Comparison of ENCODE assay signal across 11 mouse cellular contexts in genomic region chr7:45721642-45722347, GRCm38 (mm10). TPM values are rescaled to one million over a fixed set of nuclear protein-coding genes. Genes with fewer than 3 reads are reported as not detected.
A peak's percentile ranks its signal among the peaks of the same experiment; 100 is the strongest.
DNase-seq lines count a peak whose midpoint lies in the region; ATAC-seq and TF ChIP-seq lines count a peak whose summit lies in the region.
"Had no signal": no experiment of that assay in that cellular context is flagged by ENCODE, and none has a peak within 500 bp of the region (broad histone marks: within the 10 kb centered on the region; RNA-seq: fewer than 3 reads in every experiment).

No protein-coding gene starts in this region.

- peak; percentile 30 to 46 for DNase-seq in cerebellum, adult 2 months
- DNase-seq in cerebellum, adult 18-20 months: no peak
- peak; percentile 60 for DNase-seq in left cerebral cortex, postnatal 4 days
- DNase-seq in left cerebral cortex, postnatal 25 days (ENCODE audit: low spot score in 2 of 2): no peak
- DNase-seq in MEL (ENCODE audit: low read depth, low spot score): peak; percentile 43
- no peak for DNase-seq in right cerebral cortex, postnatal 14 days
- DNase-seq in lung, postnatal 14 days: no peak
- DNase-seq: B cell, adult 2 months had no signal

- H3K36me3 ChIP-seq in MEL (ENCODE audit: control insufficient read depth in 1 of 2, insufficient read depth in 2 of 2, low read length in 2 of 2): peaks cover 2% of the 10 kb centered on the region in 2 experiments; a peak in 3 of 4 replicates
- H3K36me3 ChIP-seq in limb, embryonic 12.5 days: peaks cover 78% of the 10 kb centered on the region

- intact Hi-C loops in left cerebral cortex, postnatal 4 days (cut with DNase I): loop anchor here (5.0 kb wide), 1 partner anchor 76 kb away; no protein-coding TSS in a partner anchor
- intact Hi-C loops in left cerebral cortex, postnatal 25 days (cut with DNase I): no loop called here

- peaks cover 28% of the 10 kb centered on the region for H3K79me2 ChIP-seq in MEL (ENCODE audit: control insufficient read depth, insufficient read depth, low read length, poor library complexity)

- TF ChIP-seq RAD21 in MEL (IDR thresholded peaks at IDR 0.05; ENCODE audit: low read depth, low read length): no peak

- H3K4me3 ChIP-seq in cerebellum, adult 2 months (replicated peaks; ENCODE audit: insufficient read depth, low read depth, low read length): no peak overlapping the region
- no peak overlapping the region for H3K4me3 ChIP-seq in MEL (ENCODE audit: control insufficient read depth in 1 of 2, insufficient read depth in 1 of 2, low read depth in 2 of 2, low read length in 2 of 2)
- H3K4me3 ChIP-seq in limb, embryonic 12.5 days (replicated peaks): no peak overlapping the region
- H3K4me3 ChIP-seq: liver, embryonic 15.5 days had no signal

- no peaks in the 10 kb centered on the region for H3K27me3 ChIP-seq in cerebellum, adult 2 months (ENCODE audit: control insufficient read depth, insufficient read depth, low read length)
- H3K27me3 ChIP-seq in MEL (ENCODE audit: control insufficient read depth in 1 of 2, insufficient read depth in 2 of 2, low read length in 2 of 2): no peaks in the 10 kb centered on the region
- H3K27me3 ChIP-seq in limb, embryonic 12.5 days: no peaks in the 10 kb centered on the region
- H3K27me3 ChIP-seq: liver, embryonic 15.5 days had no signal

- peaks cover 14% of the 10 kb centered on the region for H3K4me1 ChIP-seq in cerebellum, adult 2 months (ENCODE audit: control insufficient read depth, insufficient read depth, low read length)
- H3K4me1 ChIP-seq in MEL (ENCODE audit: control insufficient read depth in 1 of 2, insufficient read depth in 2 of 2, low read length in 2 of 2): no peaks in the 10 kb centered on the region
- peaks cover 22% of the 10 kb centered on the region for H3K4me1 ChIP-seq in limb, embryonic 12.5 days (replicated peaks)

- no peak for TF ChIP-seq EP300 in MEL (IDR thresholded peaks at IDR 0.05; ENCODE audit: low read depth in 1 of 2, low read length in 2 of 2)

- H3K4me2 ChIP-seq in limb, embryonic 12.5 days: no peak overlapping the region
- H3K4me2 ChIP-seq: liver, embryonic 15.5 days had no signal

- no peak for TF ChIP-seq POLR2A in cerebellum, adult 2 months (IDR thresholded peaks at IDR 0.05; ENCODE audit: borderline replicate concordance, insufficient read depth, low read length)
- no peak; a peak in 1 of 4 replicates for TF ChIP-seq POLR2A in MEL (IDR thresholded peaks at IDR 0.05; ENCODE audit: control insufficient read depth in 1 of 2, insufficient read depth in 1 of 2, low read depth in 1 of 2, low read length in 2 of 2, poor library complexity in 1 of 2)

- H3K27ac ChIP-seq in cerebellum, adult 2 months (ENCODE audit: insufficient read depth, low read length): no peak overlapping the region
- H3K27ac ChIP-seq in MEL (ENCODE audit: control insufficient read depth, low read depth, low read length): no peak overlapping the region
- H3K27ac ChIP-seq in limb, embryonic 12.5 days: 0 out of 2 replicates have a peak overlapping the region, but pooled peaks have one; percentile 23
- H3K27ac ChIP-seq: liver, embryonic 15.5 days had no signal

- H3K9me3 ChIP-seq in MEL (replicated peaks; ENCODE audit: insufficient read depth, low read length): no peaks in the 10 kb centered on the region
- H3K9me3 ChIP-seq in limb, embryonic 12.5 days: no peaks in the 10 kb centered on the region
- H3K9me3 ChIP-seq: liver, embryonic 15.5 days had no signal

- H3K9ac ChIP-seq in MEL (ENCODE audit: control insufficient read depth, low read depth, low read length, poor library complexity, severe bottlenecking): no peak overlapping the region
- H3K9ac ChIP-seq in limb, embryonic 12.5 days (replicated peaks): no peak overlapping the region
- H3K9ac ChIP-seq: liver, embryonic 15.5 days had no signal

- no peak for ATAC-seq in limb, embryonic 12.5 days (ENCODE audit: insufficient number of reproducible peaks, insufficient read depth, low FRiP score, low TSS enrichment, low read depth)

- WGBS in cerebellum, adult 2 months: 17% methylated on average over 13 of the region's 13 CpGs
- 62% methylated on average over 13 of the region's 13 CpGs for WGBS in limb, embryonic 12.5 days

- no peak for TF ChIP-seq CTCF in cerebellum, adult 2 months (IDR thresholded peaks at IDR 0.05; ENCODE audit: borderline replicate concordance, insufficient read depth, low read depth, low read length)
- TF ChIP-seq CTCF in MEL (IDR thresholded peaks at IDR 0.05 in 2 of 3, conservative IDR thresholded peaks at IDR 0.05 in 1 of 3; ENCODE audit: control insufficient read depth in 1 of 3, insufficient read depth in 1 of 3, low read depth in 2 of 3, low read length in 3 of 3, poor library complexity in 1 of 3, severe bottlenecking in 1 of 3): no peak

TF ChIP-seq in MEL, 35 proteins besides CTCF, POLR2A, EP300 and RAD21:
- TF ChIP-seq TCF12 (IDR thresholded peaks at IDR 0.05; ENCODE audit: low read depth, low read length) (no peak), KAT2A (conservative IDR thresholded peaks at IDR 0.05; ENCODE audit: low read depth, low read length) (no peak), E2F4 (IDR thresholded peaks at IDR 0.05; ENCODE audit: borderline replicate concordance, low read depth, low read length) (no peak), ZKSCAN1 (IDR thresholded peaks at IDR 0.05; ENCODE audit: low read depth, low read length) (no peak), RCOR1 (IDR thresholded peaks at IDR 0.05; ENCODE audit: low read depth, low read length) (no peak), MEF2A (IDR thresholded peaks at IDR 0.05; ENCODE audit: extremely low read depth, insufficient replicate concordance, low read depth, low read length, poor library complexity, severe bottlenecking) (no peak), GATA1 (IDR thresholded peaks at IDR 0.05; ENCODE audit: low read depth, low read length) (peak; percentile 3; the same call in 1 of the 2 replicates)

RNA-seq across cellular contexts. Expression of gene Fam83e, which starts 0.8 kb away (rescaled TPM):
- 0.25 and 0.31 TPM in 2 replicates for polyA plus RNA-seq in cerebellum, adult 2 months (2012; rRNA removed)
- total RNA-seq in left cerebral cortex, postnatal 4 days (2021): 1 to 10 TPM in 1 of 2 experiments, under 1 TPM in 1; 0.62 to 1.1 TPM
- under 1 TPM; 0.11 to 0.23 TPM for total RNA-seq in left cerebral cortex, postnatal 25 days (2021)
- 0.95 and 1.0 TPM in 2 replicates for total RNA-seq in MEL (2012; rRNA removed)
- polyA plus RNA-seq in MEL (2012; ENCODE audit: insufficient read depth in 1 of 2, insufficient read length in 2 of 2, low read depth in 1 of 2, low replicate concordance in 2 of 2, missing spikeins in 1 of 2): under 1 TPM in 1 of 2 experiments, not detected in 1; 0.43 TPM
- polyA plus RNA-seq in limb, embryonic 12.5 days (2016; fragmentation: Nextera tagmentation; extraction: Ambion mirVana): 1.0 and 1.3 TPM in 2 replicates

RNA-seq across cellular contexts. Expression of gene Spaca4, which starts 3.8 kb away (rescaled TPM):
- not detected in 2 replicates for polyA plus RNA-seq in cerebellum, adult 2 months (2012; rRNA removed)
- total RNA-seq in left cerebral cortex, postnatal 4 days (2021): not detected
- total RNA-seq in left cerebral cortex, postnatal 25 days (2021): not detected
- not detected in 2 replicates for total RNA-seq in MEL (2012; rRNA removed)
- under 1 TPM in 1 of 2 experiments, not detected in 1; 0.38 TPM for polyA plus RNA-seq in MEL (2012; ENCODE audit: insufficient read depth in 1 of 2, insufficient read length in 2 of 2, low read depth in 1 of 2, low replicate concordance in 2 of 2, missing spikeins in 1 of 2)
- polyA plus RNA-seq in limb, embryonic 12.5 days (2016; fragmentation: Nextera tagmentation; extraction: Ambion mirVana): not detected in 2 replicates
- polyA plus RNA-seq: liver, embryonic 15.5 days; spleen, adult 2 months had no signal

RNA-seq across cellular contexts. Expression of gene Sphk2, which starts 4.0 kb away (rescaled TPM):
- 27.7 and 29.3 TPM in 2 replicates for polyA plus RNA-seq in cerebellum, adult 2 months (2012; rRNA removed)
- 10 to 100 TPM; 23.6 to 24.6 TPM for total RNA-seq in left cerebral cortex, postnatal 4 days (2021)
- total RNA-seq in left cerebral cortex, postnatal 25 days (2021): 10 to 100 TPM; 29.7 to 29.8 TPM
- total RNA-seq in MEL (2012; rRNA removed): 18.3 and 21.0 TPM in 2 replicates
- 10 to 100 TPM in 1 of 2 experiments, not detected in 1; 40.2 TPM for polyA plus RNA-seq in MEL (2012; ENCODE audit: insufficient read depth in 1 of 2, insufficient read length in 2 of 2, low read depth in 1 of 2, low replicate concordance in 2 of 2, missing spikeins in 1 of 2)
- polyA plus RNA-seq in limb, embryonic 12.5 days (2016; fragmentation: Nextera tagmentation; extraction: Ambion mirVana): 32.5 TPM in 2 replicates

RNA-seq across cellular contexts. Expression of gene Rpl18, which starts 6.5 kb away (rescaled TPM):
- polyA plus RNA-seq in cerebellum, adult 2 months (2012; rRNA removed): 350 and 359 TPM in 2 replicates
- total RNA-seq in left cerebral cortex, postnatal 4 days (2021): 100 to 1,000 TPM; 640 to 672 TPM
- 100 to 1,000 TPM; 315 to 323 TPM for total RNA-seq in left cerebral cortex, postnatal 25 days (2021)
- 3,210 and 3,724 TPM in 2 replicates for total RNA-seq in MEL (2012; rRNA removed)
- polyA plus RNA-seq in MEL (2012; ENCODE audit: insufficient read depth in 1 of 2, insufficient read length in 2 of 2, low read depth in 1 of 2, low replicate concordance in 2 of 2, missing spikeins in 1 of 2): 1,000 to 10,000 TPM in 1 of 2 experiments, not detected in 1; 3,544 TPM
- 990 and 1,038 TPM in 2 replicates for polyA plus RNA-seq in limb, embryonic 12.5 days (2016; fragmentation: Nextera tagmentation; extraction: Ambion mirVana)

RNA-seq across cellular contexts. Expression of gene Dbp, which starts 16.9 kb away (rescaled TPM):
- polyA plus RNA-seq in cerebellum, adult 2 months (2012; rRNA removed): 222 and 239 TPM in 2 replicates
- 10 to 100 TPM; 19.1 to 22.2 TPM for total RNA-seq in left cerebral cortex, postnatal 4 days (2021)
- total RNA-seq in left cerebral cortex, postnatal 25 days (2021): 100 to 1,000 TPM in 1 of 2 experiments, 10 to 100 TPM in 1; 66.2 to 147 TPM
- total RNA-seq in MEL (2012; rRNA removed): 21.1 and 24.4 TPM in 2 replicates
- polyA plus RNA-seq in MEL (2012; ENCODE audit: insufficient read depth in 1 of 2, insufficient read length in 2 of 2, low read depth in 1 of 2, low replicate concordance in 2 of 2, missing spikeins in 1 of 2): 10 to 100 TPM in 1 of 2 experiments, not detected in 1; 22.5 TPM
- polyA plus RNA-seq in limb, embryonic 12.5 days (2016; fragmentation: Nextera tagmentation; extraction: Ambion mirVana): 6.4 and 8.5 TPM in 2 replicates

Comparison
In these comparisons a context has a peak if more than half of its experiments do, and no peak if none do; other contexts are left out.
1. DNase-seq: peak in cerebellum, adult 2 months (2 of 2), left cerebral cortex, postnatal 4 days (single experiment) and MEL (single experiment); none in cerebellum, adult 18-20 months (0 of 2), left cerebral cortex, postnatal 25 days (0 of 2), right cerebral cortex, postnatal 14 days (single experiment) and lung, postnatal 14 days (single experiment).